Mouse (Mus musculus): ENCODE measurements around the gene Lamtor5. TPM values are rescaled to one million over a fixed set of nuclear protein-coding genes. Genes with fewer than 3 reads are reported as not detected.
A peak's percentile ranks its signal among the peaks of the same experiment; 100 is the strongest.

Lamtor5 gene
- total RNA-seq (2021) = 10 to 100 TPM; 64.9 to 65.7 TPM
- long read RNA-seq, experiment 1, transcript Lamtor5-201 (4 exons, 881 nt) = major isoform, 50 of 53 reads
- long read RNA-seq, experiment 1, partial matches to known transcripts = 0 of 53 reads
- long read RNA-seq, experiment 1, other reads (novel, unspliced or antisense) = 3 of 53 reads
- long read RNA-seq, experiment 2, transcript Lamtor5-201 (4 exons, 881 nt) = major isoform, 40 of 42 reads
- long read RNA-seq, experiment 2, partial matches to known transcripts = 1 of 42 reads
- long read RNA-seq, experiment 2, other reads (novel, unspliced or antisense) = 1 of 42 reads

DNA sequence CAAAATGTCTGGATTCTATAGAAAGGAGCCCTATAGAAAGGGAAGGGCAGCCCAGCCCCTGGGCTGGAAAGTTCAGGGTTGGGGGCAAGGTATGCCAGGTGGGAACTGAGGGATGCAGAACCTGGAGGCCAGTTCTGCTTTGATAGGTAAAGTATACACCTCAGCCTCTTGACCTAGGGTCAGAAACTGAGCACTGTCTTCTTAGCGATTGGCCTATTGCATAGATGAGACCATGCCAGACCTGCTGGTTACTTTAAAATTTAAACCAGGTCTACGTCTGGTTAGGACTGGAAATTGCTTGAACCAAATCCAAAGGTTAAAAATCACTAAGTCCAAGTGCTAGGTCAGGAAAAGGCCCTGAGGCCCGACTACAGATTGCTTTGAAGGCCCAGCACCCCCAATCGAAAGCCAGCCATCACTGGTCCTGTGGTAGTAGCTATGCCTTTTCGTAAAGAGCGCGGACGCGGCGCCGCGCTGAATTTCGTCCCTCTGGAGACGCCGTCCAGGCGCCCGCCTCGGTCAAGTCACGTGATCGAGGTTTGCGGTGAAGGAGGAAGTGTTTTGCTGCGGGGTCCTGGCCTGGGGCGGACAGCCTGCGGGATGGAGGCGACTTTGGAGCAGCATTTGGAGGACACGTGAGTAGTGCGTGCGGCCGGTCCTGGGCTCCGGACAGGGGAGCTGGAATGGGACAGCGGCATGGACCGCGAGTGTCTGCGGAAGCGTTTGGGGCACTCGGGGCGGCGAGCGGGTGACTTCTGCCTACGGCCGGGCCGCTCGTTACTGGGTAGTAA, at the start of gene Lamtor5:
Gene Lamtor5 (plus strand): TSS at position 380 of the 791 bp plus-strand sequence.
- intact Hi-C loops (cut with DNase I) = loop anchor here (5.0 to 10.0 kb wide), 3 partner anchors 54 to 184 kb away; partner anchors contain the start of gene Rbm15
- peak; percentile 90 to 92 for DNase-seq (ENCODE audit: low spot score in 2 of 2)

DNA sequence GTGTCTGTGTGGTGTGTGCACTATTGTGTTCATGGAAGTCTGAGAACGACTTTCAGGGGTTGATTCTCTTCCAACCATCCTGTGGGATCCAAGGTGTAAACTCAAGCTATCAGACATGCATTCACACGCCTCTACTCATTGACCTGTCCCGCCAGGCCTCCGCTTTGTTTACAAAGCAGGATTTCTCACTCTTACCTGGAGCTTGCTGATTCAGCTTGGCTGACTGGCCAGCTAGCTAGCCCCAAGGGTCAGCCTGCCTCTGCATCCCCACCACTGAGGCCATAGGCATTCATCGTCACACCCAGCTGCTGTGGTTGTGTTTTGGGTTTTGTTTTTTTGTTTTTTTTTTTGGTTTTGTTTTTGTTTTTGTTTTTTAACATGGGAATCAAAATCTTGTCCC, 49.4 kb upstream of the Lamtor5 start:
- DNase-seq (ENCODE audit: low spot score in 2 of 2) = no peak
- intact Hi-C loops (cut with DNase I) = no loop called here

DNA sequence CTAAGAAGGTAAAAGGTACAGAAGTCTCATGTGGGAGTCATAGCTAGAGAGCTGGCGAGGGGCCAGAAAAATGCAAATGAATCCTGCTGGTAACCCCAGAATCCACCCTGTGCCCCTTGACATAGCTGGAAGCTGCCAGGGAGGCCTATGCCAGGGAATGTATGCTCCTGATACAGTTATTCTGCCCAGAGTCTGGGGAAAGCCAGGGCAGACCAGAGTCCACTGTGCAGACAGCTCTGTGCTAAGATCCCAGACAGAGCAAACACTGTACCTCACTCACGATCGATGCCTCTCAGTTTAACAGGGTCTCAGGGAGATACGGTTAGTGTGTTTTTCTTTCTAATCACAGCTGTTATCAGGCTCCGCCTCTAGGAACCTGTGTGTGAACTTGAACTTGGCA, 48.8 kb upstream of the Lamtor5 start:
- no peak for DNase-seq (ENCODE audit: low spot score in 2 of 2)
- intact Hi-C loops (cut with DNase I) = loop anchor here (5.0 to 10.0 kb wide), 2 partner anchors 125 to 232 kb away; no protein-coding TSS in a partner anchor

DNA sequence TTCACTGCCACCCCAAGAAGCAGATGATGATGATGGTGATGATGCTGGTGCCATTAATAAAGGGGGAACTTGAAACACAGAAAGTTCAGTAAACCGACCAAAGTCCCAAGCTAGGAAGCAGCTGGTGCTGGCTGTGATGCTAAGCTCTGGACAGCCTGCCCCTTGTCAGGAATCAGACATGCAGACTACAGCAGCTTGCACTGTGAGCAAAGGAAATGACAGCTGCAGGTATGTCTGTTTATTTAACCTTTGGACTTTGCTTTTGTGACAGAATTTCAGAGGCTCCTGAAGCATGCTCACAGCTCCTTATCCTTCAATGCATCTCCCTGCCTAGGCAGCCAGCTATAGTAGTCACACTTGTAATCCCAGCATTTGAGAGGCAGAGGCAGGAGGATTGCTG, 48.1 kb upstream of the Lamtor5 start, which contains the start of gene A630076J17Rik:
Gene A630076J17Rik (plus strand): TSS at position 88 of the 400 bp plus-strand sequence.
- no peak for DNase-seq (ENCODE audit: low spot score in 2 of 2)
- intact Hi-C loops (cut with DNase I) = loop anchor here (5.0 to 10.0 kb wide), 2 partner anchors 124 to 232 kb away; no protein-coding TSS in a partner anchor

DNA sequence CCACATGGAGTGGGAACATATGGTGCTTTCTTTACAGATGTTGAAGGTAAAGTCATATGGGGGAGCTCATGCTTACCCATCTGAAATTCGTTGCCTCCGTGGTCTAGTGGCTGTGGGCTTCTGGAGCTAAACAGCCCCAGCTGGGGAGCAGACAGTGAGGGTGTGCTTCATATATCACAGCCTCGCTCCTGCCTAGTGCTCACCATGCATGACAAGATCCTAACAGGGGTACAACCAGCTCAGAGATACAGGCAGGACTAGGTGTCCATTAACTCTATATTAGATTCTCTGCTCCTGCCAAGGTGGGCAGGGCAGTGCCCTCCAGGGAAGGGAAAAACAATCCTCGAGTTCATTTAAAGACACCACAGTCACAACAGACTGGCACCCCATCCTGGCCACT, 47.5 kb upstream of the Lamtor5 start:
- DNase-seq (ENCODE audit: low spot score in 2 of 2) = no peak
- intact Hi-C loops (cut with DNase I) = loop anchor here (5.0 to 10.0 kb wide), 2 partner anchors 124 to 231 kb away; no protein-coding TSS in a partner anchor

DNA sequence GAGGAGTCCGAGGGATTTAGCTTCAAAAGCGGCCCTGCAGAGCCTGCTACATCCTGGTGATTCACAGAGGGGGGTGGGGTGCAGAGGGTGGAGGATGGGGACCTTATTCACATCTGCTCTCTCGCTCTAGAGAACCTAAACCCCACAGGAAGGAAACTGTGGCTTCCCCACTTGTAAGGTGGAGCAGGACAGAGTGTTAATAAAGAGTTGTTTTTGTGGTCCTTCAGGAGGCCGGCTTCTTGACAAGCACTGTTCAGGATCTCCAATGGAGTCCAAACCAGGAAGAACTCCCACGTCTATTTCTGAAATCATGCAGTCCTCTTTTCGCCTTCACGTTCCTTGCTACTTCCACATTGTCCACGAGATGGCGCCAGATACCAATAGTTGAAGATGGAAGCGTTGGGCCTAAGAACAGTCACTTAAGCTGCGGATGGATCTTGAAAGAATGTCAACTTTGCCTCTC, 45.3 kb upstream of the Lamtor5 start:
- peak; percentile 90 to 93 for DNase-seq (ENCODE audit: low spot score in 2 of 2)
- intact Hi-C loops (cut with DNase I) = loop anchor here (1.0 to 10.0 kb wide), 3 partner anchors 41 to 229 kb away; no protein-coding TSS in a partner anchor

DNA sequence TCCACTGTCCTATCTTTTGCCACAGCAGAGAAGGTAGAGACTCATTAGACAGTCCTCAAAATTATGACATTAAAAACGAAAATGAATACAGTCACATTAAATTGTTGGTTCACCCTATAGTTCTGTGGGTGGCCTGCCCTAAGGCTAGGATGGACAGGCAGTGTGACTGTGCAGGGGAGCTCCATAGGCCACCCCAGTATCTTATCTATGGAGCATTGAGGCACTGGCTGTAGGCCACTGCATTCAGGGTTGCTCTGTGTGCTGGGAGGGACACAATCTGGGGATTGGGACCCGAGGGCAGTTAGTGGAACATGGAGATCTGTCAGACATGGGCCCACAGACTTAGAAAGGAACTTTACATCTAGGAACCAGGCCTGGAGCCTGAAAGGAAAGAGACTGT, 44.7 kb upstream of the Lamtor5 start:
- DNase-seq (ENCODE audit: low spot score in 2 of 2) = no peak
- intact Hi-C loops (cut with DNase I) = loop anchor here (1.0 to 10.0 kb wide), 3 partner anchors 40 to 228 kb away; no protein-coding TSS in a partner anchor

DNA sequence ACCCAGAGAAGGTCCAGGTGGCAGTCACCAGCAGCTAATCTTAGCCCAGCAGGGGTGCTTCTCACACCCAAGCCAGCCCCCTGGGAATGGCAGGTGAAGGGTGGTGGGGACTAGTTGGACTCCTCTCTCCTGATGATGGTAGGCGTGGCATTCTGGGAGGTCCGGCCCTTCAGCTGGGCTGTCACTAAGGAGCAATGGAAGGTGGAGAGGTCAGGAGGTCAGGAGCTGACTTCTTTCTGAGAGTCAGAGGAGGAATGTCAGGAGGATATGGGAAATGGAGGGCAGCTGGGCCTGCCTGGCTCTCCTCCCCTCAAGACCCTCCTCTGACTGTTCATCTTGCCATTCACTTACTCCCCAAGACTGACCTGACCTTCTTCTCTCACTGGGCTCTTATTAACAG, 40.6 kb upstream of the Lamtor5 start:
- intact Hi-C loops (cut with DNase I) = loop anchor here (10.0 kb wide), 1 partner anchor 117 kb away; no protein-coding TSS in a partner anchor
- no peak for DNase-seq (ENCODE audit: low spot score in 2 of 2)

DNA sequence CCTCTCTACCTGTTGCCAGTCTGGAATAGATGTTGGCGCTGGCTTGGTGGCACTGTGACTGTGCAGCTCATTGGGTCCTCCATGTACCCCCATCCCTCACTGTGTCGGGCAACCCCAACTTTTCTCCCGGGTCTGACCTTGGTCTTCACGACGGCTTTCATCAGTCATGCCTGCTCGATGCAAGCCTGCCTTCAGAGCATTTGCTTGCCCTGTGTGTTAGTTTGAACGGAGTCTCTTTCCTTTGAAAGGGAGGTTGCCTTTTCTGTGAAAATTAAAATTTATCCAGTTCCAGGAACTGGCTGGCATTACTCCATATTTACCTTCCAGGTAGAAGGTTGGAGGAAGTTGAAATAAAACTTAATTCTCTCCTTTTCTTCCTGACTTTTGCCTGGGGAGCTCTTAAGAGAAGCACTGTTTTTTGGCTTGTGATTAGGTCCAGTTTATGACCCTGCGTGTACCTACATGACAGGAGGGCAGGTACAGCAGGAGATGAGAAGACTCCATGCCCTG, 40.1 kb upstream of the Lamtor5 start:
- intact Hi-C loops (cut with DNase I) = loop anchor here (10.0 kb wide), 1 partner anchor 116 kb away; no protein-coding TSS in a partner anchor

DNA sequence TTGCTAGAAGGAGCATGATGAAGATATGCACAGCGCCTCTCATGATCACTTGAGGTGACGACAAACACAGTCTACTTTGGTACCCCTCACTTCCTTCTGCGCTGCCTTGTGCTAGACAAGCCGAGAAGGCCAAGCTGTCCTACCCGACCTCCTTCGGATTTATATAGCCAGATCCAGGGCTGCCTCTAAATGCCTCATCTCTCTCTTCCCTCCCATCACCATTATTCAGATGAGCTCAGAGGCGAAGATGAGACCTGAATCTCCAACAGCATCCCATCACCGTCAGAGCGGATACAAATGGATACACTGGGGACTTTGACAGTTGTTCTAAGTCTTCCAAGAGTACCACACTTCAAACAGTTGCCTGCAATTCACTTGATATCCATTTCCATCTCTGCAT, 39.1 kb upstream of the Lamtor5 start, which contains the start of gene Prok1:
Gene Prok1 (minus strand): TSS at position 101 of the 400 bp plus-strand sequence.
- DNase-seq (ENCODE audit: low spot score in 2 of 2) = no peak
- intact Hi-C loops (cut with DNase I) = loop anchor here (10.0 kb wide), 1 partner anchor 115 kb away; no protein-coding TSS in a partner anchor

More for the DNA sequence above, 40.1 kb upstream of the Lamtor5 start:
- no peak for DNase-seq (ENCODE audit: low spot score in 2 of 2)

DNA sequence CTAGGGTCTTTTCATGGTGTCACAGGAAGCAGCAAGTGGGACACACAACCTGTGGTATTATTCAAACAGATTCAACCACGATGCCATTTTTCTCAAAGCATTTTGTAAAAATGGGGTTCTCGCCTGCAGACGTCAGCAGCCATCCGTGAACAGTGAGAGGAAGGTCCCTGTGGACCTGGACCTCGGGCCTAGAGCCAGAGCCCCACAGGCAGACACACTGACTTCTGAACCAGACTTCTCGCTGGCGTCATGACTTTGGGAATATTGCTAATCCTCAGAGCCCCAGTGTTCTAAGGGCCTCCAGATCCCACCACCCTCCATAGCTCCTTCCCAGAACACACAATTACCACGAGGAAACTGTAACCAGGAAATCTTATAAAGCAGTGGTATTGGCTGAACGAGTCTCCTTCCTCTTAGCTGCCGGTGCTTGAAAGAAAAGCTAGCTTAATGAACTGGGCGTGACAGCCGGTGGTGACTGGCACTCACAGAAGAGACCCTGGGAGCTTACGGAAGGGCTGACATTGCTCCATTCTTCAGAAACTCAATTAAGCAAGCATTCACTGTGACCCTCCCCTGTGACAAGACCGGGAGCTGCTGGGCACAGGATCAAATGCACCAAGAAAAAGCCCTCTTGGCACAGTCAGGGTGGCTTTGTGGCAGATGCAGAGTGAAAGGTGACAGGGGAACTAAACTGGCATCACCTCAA, 37.1 kb upstream of the Lamtor5 start:
- intact Hi-C loops (cut with DNase I) = no loop called here
- no peak for DNase-seq (ENCODE audit: low spot score in 2 of 2)

DNA sequence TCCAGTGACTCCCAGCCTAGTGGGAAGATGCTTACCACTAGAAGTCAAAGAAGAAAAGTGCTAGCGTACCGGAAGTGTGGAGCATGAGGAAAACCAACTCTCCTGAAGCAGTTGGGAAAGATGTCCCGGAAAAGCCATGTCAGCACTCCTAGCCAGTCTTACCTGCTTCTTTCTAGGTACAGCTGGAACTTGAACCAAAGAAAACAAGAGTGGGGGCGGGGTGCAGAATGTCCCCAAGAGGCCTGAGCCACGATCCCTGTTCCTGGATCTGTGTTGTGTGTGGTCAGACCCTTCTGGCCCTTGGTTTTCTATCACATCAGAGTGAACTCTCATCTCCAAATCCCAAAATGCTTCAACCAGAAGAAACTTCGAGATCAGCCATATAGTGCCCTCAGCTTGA, 31.8 kb upstream of the Lamtor5 start:
- intact Hi-C loops (cut with DNase I) = no loop called here

DNA sequence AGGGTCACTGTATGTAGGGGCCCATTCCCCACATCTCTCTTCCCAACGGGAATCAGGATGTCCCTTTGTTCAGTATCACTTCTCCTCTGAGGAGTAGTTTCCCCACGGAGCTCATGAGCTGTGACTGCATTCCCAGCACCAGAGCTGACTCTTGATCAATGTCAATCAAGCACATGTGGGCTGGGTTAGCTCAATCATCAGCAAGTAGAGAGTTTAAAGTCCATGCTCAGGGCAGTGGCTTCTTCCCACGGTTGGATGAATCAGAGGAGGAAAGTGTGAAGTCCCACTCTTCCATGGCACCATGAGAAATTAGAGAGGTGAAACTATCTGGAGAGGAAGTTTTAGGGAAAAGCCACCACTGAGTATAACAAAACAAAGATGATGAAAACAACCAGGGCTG, 29.6 kb upstream of the Lamtor5 start:
- intact Hi-C loops (cut with DNase I) = no loop called here

More for the DNA sequence above, 31.8 kb upstream of the Lamtor5 start:
- DNase-seq (ENCODE audit: low spot score in 2 of 2) = no peak

DNA sequence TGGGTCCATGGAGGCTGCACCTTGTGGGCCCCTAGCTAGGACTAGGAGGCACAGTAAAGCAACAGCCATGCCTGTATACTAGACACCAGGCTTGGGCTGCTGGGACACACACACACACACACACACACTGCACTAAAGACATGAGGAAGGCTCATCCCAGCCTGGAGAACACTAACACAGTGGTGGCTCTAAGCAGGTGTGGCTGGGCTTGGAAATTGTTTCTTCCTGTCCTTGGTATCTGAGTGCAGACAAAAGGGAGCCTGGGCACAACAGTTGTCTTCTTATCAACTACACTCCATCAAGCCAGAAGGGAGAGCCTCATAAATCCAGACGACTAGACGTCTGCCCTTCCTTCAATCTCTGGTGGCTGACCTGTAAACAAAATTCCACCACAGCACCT, 28.3 kb upstream of the Lamtor5 start:
- intact Hi-C loops (cut with DNase I) = no loop called here
- DNase-seq (ENCODE audit: low spot score in 2 of 2) = no peak

More for the DNA sequence above, 29.6 kb upstream of the Lamtor5 start:
- DNase-seq (ENCODE audit: low spot score in 2 of 2) = no peak

DNA sequence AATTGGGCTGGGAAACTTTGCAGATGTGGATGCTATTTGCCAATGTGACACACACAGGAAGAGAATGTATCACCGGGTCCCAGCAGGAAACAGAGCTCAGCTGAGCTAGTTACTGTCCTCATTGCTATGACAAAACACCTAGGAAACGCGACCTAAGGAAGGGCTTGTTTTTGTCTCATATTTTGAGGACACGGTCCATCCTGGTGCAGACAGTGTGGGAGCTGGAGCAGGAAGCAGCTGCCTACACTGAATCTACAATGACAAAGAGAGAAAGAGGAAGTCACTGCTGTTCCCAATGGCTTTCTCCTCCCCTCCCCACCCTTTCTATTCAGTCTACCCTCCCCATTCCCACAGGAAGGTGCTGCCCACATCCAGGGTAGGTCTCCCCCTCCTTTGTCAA, 26.6 kb upstream of the Lamtor5 start:
- intact Hi-C loops (cut with DNase I) = no loop called here
- DNase-seq (ENCODE audit: low spot score in 2 of 2) = no peak

DNA sequence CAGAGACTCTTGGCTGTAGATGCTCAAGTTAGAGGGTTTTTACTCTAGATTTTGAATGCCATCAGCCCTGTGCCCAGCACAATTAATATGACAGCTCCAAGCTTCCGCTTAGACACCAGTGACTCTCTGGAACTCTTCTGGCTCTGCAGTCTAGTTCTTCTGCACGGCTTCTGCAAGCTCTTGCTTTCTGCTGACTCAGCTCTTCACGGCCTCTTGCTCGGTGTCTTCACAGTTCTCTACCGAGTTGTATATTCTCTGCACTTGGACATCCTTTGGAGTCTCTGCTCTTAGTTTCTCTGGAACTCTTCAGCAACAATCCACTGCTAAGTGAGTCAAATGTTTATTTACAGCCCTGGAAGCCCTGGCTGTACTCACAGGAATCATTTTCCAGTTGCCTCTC, 24.7 kb upstream of the Lamtor5 start:
- intact Hi-C loops (cut with DNase I) = no loop called here
- no peak for DNase-seq (ENCODE audit: low spot score in 2 of 2)

DNA sequence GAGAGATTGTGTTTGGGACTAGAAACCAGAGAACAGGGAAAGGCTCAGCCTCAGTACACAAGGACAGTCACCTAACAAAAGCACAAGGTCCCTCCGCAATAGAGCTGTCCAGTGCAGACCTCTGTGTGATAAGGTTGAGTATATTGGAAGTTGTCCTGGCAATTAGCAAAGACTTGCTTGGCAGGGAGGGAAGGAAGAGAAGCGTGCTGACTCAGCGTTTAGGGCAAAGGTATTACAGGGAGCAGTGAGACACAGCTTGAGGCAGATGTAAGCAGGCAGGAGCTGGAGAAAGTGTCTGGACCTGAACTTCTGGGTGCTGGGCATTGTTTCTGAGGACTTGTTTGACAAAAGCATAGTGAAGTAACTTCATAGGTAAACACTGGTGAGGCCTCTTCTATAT, 22.7 kb upstream of the Lamtor5 start:
- intact Hi-C loops (cut with DNase I) = no loop called here
- no peak for DNase-seq (ENCODE audit: low spot score in 2 of 2)

DNA sequence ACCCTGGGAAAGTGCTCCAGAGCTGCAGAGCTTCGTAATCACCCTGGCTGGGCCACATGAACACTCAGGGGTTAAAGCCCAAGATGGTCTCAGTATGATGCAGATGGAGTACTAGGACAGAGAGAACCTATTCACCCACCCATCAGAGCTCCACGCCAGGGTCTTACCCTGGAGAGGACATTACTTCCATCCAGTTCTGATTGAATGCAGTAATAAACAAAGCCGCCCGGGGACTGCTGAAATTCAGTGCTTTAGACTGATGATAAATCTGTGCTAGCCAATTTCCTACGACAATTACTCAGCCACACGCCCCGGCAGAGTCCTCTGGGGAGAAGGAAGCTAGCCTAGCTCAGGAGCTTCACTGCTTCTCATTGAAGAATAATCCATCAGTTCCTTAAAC, 21.9 kb upstream of the Lamtor5 start:
- intact Hi-C loops (cut with DNase I) = no loop called here

DNA sequence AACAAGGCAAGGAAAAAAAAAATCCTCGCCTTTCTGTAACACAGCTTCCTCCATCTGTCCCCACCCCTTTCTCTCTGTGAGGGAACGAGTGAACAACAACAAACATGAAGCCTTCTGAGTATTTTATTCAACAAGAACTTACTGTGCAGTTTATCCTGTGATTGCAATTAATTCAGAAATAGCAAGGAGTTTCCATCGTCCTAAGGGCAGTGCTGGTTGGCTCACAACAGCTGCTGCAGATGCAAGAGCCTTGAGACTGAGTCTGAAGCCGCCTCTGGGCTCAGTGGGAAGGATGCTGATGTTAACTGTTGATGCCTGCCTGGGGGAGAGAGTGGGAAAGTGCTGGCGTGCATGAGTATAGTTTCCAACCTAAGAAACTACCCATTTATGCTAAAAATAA, 20.7 kb upstream of the Lamtor5 start:
- intact Hi-C loops (cut with DNase I) = no loop called here
- peak in 1 of 2 experiments; percentile 39 for DNase-seq (ENCODE audit: low spot score in 2 of 2)

More for the DNA sequence above, 21.9 kb upstream of the Lamtor5 start:
- DNase-seq (ENCODE audit: low spot score in 2 of 2) = no peak
